Mouse (Mus musculus) liver (tissue): ENCODE data around the gene Nat8f7.
"Not testable (repeated sequence)": the region's sequence is repeated elsewhere in the genome, so short reads cannot be mapped to it uniquely, and the experiment has no call there.

Experiments used
- DNase-seq: peaks from one replicate; pipeline ENCODE4 v3.0.0-alpha.2; 2020; ENCODE audit warnings: mixed read lengths

Gene Nat8f7

GRCm38 (mm10) chr6:85713105-85713504, at the start of gene Nat8f7:
Gene Nat8f7, minus strand, starts transcription at chr6:85713205.
- not testable (repeated sequence) for DNase-seq

GRCm38 (mm10) chr6:85762678-85763077, 49.7 kb upstream of the Nat8f7 start:
- DNase-seq, result not testable (repeated sequence)

- DNase-seq, result not testable (repeated sequence)
Observed at GRCm38 (mm10) chr6:85755705-85756249, 42.8 kb upstream of the Nat8f7 start.

GRCm38 (mm10) chr6:85709607-85710006, 3.4 kb downstream of the Nat8f7 start:
- DNase-seq, result not testable (repeated sequence)

- DNase-seq, result not testable (repeated sequence)
Observed at GRCm38 (mm10) chr6:85709206-85709605, 3.8 kb downstream of the Nat8f7 start.

GRCm38 (mm10) chr6:85701943-85702342, 11.1 kb downstream of the Nat8f7 start:
- not testable (repeated sequence) for DNase-seq
